Mouse (Mus musculus): ENCODE measurements around the gene Camk1d. TPM values are rescaled to one million over a fixed set of nuclear protein-coding genes. Genes with fewer than 3 reads are reported as not detected.
"Not testable (repeated sequence)": the region's sequence is repeated elsewhere in the genome, so short reads cannot be mapped to it uniquely, and the experiment has no call there.

Gene Camk1d
- total and polyA plus RNA-seq, 2 experiments from 2014 or later = 1.1 to 2.2 TPM

DNA sequence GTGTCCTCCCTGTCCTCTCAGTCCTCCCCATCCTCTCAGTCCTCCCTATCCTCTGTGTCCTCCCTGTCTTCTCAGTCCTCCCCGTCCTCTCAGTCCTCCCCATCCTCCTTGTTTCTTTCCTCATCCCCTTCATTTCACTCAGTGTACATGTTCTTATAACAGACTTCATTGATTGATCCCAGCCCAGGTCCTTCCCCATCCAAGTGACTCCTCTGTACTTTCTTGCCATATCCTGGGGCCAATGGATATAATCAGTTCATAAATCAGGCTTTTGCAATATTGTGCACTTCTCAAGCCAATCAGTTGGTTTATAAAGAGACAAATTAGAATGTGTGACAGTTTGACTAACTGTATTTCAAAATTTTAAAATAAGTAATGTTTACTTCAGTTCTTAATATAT lies 112.3 kb downstream of the Camk1d start:
- 86% methylated on average over 1 of the region's 1 CpGs for WGBS
- peaks cover 14% of the 10 kb centered on the region for H3K4me1 ChIP-seq (ENCODE audit: control insufficient read depth, insufficient read depth)
- ATAC-seq (ENCODE audit: insufficient read depth, low read depth) (no peak), DNase-seq (ENCODE audit: low spot score) (no peak)
- no peak overlapping the region for H3K4me2 ChIP-seq (ENCODE audit: low read depth, low read length)
- H3K27me3 ChIP-seq (ENCODE audit: control insufficient read depth, insufficient read depth, low read length) = no peaks in the 10 kb centered on the region
- no peak for TF ChIP-seq CTCF (IDR thresholded peaks at IDR 0.05; ENCODE audit: low read depth)
- no peak for TF ChIP-seq EP300 (IDR thresholded peaks at IDR 0.05; ENCODE audit: low read depth)
- H3K36me3 ChIP-seq (replicated peaks; ENCODE audit: control insufficient read depth, insufficient read depth, low read length) = no peaks in the 10 kb centered on the region
- no peak overlapping the region for H3K9ac ChIP-seq (replicated peaks; ENCODE audit: low read depth, low read length)
- no peak overlapping the region for H3K4me3 ChIP-seq (ENCODE audit: low read depth, low read length)
- no peak overlapping the region for H3K27ac ChIP-seq (ENCODE audit: low read depth)
- H3K9me3 ChIP-seq (replicated peaks; ENCODE audit: control insufficient read depth, low read length) = no peaks in the 10 kb centered on the region

DNA sequence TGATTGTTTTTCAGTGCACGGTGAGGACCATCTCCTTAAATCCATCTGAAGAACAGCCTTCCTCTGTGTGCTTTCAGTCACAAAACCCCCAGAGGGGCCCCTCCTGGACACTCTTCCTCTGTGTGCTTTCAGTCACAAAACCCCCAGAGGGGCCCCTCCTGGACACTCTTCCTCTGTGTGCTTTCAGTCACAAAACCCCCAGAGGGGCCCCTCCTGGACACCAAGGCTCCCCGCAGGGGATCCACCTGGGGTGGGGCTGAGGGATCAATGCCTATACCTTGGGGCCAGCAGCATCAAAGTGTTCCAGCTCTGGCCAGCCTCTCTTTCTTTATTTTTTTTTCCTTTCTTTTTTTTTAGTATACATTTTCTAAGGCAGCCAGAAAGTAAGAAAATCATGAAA lies 113.1 kb downstream of the Camk1d start:
- 6% methylated on average over 2 of the region's 2 CpGs for WGBS
- not testable (repeated sequence) for H3K27me3 ChIP-seq (ENCODE audit: control insufficient read depth, insufficient read depth, low read length); H3K9ac ChIP-seq (replicated peaks; ENCODE audit: low read depth, low read length); H3K4me3 ChIP-seq (ENCODE audit: low read depth, low read length); H3K9me3 ChIP-seq (replicated peaks; ENCODE audit: control insufficient read depth, low read length); DNase-seq (ENCODE audit: low spot score); H3K27ac ChIP-seq (ENCODE audit: low read depth); H3K4me2 ChIP-seq (ENCODE audit: low read depth, low read length); H3K36me3 ChIP-seq (replicated peaks; ENCODE audit: control insufficient read depth, insufficient read depth, low read length)
- peaks cover 14% of the 10 kb centered on the region for H3K4me1 ChIP-seq (ENCODE audit: control insufficient read depth, insufficient read depth)
- ATAC-seq (ENCODE audit: insufficient read depth, low read depth) = peak; percentile 75

DNA sequence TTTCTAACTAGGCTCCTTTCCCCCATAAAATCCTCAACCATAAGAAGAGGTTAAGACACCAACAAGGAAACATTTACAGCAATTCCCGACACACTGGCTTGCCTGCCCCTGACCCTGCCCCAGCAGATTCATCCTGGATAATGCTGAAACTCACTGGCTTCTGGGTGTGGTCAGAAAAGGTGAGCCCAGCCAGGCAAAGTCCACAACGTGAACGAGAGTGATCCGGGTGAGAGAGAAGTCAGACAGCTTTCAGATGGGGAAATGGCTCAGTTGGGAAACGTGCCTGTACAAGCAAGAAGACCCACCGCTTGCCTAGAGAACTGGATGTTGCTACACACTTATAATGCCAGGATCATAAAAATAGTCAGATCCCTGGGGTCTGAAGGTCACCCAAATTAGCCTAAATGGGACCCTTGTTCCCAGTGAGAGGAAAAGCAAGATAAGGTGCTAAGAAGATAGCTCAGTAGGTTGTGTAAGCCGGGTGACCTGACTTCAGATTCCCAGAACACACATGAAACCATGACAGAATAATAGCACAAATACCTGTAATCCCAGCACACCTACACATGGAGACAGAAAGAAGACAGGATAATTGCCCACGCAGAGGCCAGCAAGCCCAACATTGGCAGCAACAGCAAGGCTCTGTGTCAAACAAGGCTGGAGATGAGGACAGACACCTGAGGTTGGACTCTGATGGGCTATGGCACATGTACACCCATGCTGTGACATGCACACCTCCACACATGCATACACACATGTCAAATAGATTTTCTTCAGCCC lies 113.9 kb downstream of the Camk1d start:
- ATAC-seq (ENCODE audit: insufficient read depth, low read depth) = no peak
- H3K36me3 ChIP-seq (replicated peaks; ENCODE audit: control insufficient read depth, insufficient read depth, low read length) = no peaks in the 10 kb centered on the region
- H3K4me3 ChIP-seq (ENCODE audit: low read depth, low read length) = no peak overlapping the region
- no peak overlapping the region for H3K9ac ChIP-seq (replicated peaks; ENCODE audit: low read depth, low read length)
- WGBS = 63% methylated on average over 8 of the region's 8 CpGs
- H3K4me2 ChIP-seq (ENCODE audit: low read depth, low read length) = no peak overlapping the region
- no peak overlapping the region for H3K27ac ChIP-seq (ENCODE audit: low read depth)
- H3K9me3 ChIP-seq (replicated peaks; ENCODE audit: control insufficient read depth, low read length) = no peaks in the 10 kb centered on the region
- H3K4me1 ChIP-seq (ENCODE audit: control insufficient read depth, insufficient read depth) = peaks cover 7% of the 10 kb centered on the region
- DNase-seq (ENCODE audit: low spot score) = no peak
- TF ChIP-seq CTCF (IDR thresholded peaks at IDR 0.05; ENCODE audit: low read depth) = no peak
- TF ChIP-seq EP300 (IDR thresholded peaks at IDR 0.05; ENCODE audit: low read depth) = no peak
- no peaks in the 10 kb centered on the region for H3K27me3 ChIP-seq (ENCODE audit: control insufficient read depth, insufficient read depth, low read length)

DNA sequence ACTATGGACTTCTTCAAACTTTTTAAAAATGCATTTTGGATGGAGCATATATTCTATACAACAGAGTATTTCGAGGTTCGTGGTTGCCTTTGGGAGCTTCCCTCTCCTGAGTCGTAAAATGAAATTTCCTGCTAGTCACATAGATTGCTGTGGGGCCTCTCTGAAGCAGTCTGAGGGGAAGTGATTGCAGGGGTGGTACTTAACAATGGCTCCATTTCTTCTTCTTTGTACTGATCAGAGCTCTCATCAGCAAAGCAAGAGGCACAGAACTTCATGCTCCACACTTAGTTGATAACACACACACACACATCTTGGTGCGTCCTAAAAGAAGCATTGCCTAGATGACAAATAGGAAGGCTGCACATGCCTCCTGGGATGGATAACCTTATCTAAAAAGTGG lies 114.6 kb downstream of the Camk1d start:
- 43% methylated on average over 4 of the region's 4 CpGs for WGBS
- DNase-seq (ENCODE audit: low spot score) (no peak), ATAC-seq (ENCODE audit: insufficient read depth, low read depth) (no peak)
- Histone ChIP-seq H3K4me3 (ENCODE audit: low read depth, low read length) (no peak overlapping the region), H3K9ac (replicated peaks; ENCODE audit: low read depth, low read length) (no peak overlapping the region), H3K27me3 (ENCODE audit: control insufficient read depth, insufficient read depth, low read length) (no peaks in the 10 kb centered on the region), H3K9me3 (replicated peaks; ENCODE audit: control insufficient read depth, low read length) (no peaks in the 10 kb centered on the region), H3K4me2 (ENCODE audit: low read depth, low read length) (no peak overlapping the region), H3K36me3 (replicated peaks; ENCODE audit: control insufficient read depth, insufficient read depth, low read length) (no peaks in the 10 kb centered on the region), H3K27ac (ENCODE audit: low read depth) (no peak overlapping the region), H3K4me1 (ENCODE audit: control insufficient read depth, insufficient read depth) (peaks cover 4% of the 10 kb centered on the region)
- no peak for TF ChIP-seq EP300 (IDR thresholded peaks at IDR 0.05; ENCODE audit: low read depth)
- no peak for TF ChIP-seq CTCF (IDR thresholded peaks at IDR 0.05; ENCODE audit: low read depth)

DNA sequence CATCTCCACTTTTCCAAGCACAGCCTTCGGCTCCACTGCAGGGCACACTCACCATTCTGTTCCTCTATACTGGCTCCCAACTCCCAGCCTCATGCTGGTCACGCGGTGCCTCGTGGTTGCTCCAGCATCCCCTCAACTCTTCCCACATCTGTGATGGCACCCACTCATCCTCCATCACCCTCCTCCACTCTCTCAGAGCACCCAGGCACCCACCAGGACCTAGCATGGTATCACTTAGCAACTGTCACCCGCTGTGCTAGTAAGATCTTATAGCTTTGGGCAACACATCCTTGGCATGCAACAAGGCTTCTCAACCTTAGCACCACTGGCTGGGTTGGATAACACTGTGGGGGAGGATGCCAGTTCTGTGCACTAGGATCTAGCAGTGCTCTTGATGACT lies 115.8 kb downstream of the Camk1d start:
- H3K9me3 ChIP-seq (replicated peaks; ENCODE audit: control insufficient read depth, low read length) = no peaks in the 10 kb centered on the region
- WGBS = 96% methylated on average over 5 of the region's 5 CpGs
- peaks cover 4% of the 10 kb centered on the region for H3K4me1 ChIP-seq (ENCODE audit: control insufficient read depth, insufficient read depth)
- TF ChIP-seq EP300 (IDR thresholded peaks at IDR 0.05; ENCODE audit: low read depth) = no peak
- no peak for TF ChIP-seq CTCF (IDR thresholded peaks at IDR 0.05; ENCODE audit: low read depth)
- no peak overlapping the region for H3K4me3 ChIP-seq (ENCODE audit: low read depth, low read length)
- H3K4me2 ChIP-seq (ENCODE audit: low read depth, low read length) = no peak overlapping the region
- no peaks in the 10 kb centered on the region for H3K27me3 ChIP-seq (ENCODE audit: control insufficient read depth, insufficient read depth, low read length)
- no peaks in the 10 kb centered on the region for H3K36me3 ChIP-seq (replicated peaks; ENCODE audit: control insufficient read depth, insufficient read depth, low read length)
- H3K27ac ChIP-seq (ENCODE audit: low read depth) = no peak overlapping the region
- H3K9ac ChIP-seq (replicated peaks; ENCODE audit: low read depth, low read length) = no peak overlapping the region
- ATAC-seq (ENCODE audit: insufficient read depth, low read depth) = no peak
- no peak for DNase-seq (ENCODE audit: low spot score)

DNA sequence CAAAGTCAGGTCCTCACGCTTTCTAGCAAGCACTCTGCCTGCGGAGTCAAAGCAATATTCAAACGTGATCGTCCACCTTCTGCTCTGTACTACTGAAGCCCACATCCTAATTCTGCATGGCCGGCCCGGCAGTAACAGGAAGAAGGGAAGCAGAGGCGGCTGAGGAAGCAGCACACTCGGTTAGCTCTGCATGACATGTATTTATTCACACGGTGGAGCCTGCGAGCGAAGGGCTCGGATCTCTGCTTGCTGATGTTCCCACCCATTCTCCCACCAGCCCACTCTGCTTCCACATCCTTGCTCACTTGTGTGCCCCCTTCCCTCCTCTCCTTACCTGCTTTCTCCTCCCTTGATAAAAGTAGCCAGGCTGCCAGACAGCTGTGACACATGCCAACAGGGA lies 117.4 kb downstream of the Camk1d start:
- H3K4me1 ChIP-seq (ENCODE audit: control insufficient read depth, insufficient read depth) = peaks cover 13% of the 10 kb centered on the region
- no peak for ATAC-seq (ENCODE audit: insufficient read depth, low read depth)
- no peak overlapping the region for H3K27ac ChIP-seq (ENCODE audit: low read depth)
- no peaks in the 10 kb centered on the region for H3K9me3 ChIP-seq (replicated peaks; ENCODE audit: control insufficient read depth, low read length)
- no peak overlapping the region for H3K4me3 ChIP-seq (ENCODE audit: low read depth, low read length)
- no peaks in the 10 kb centered on the region for H3K36me3 ChIP-seq (replicated peaks; ENCODE audit: control insufficient read depth, insufficient read depth, low read length)
- 37% methylated on average over 12 of the region's 12 CpGs for WGBS
- H3K9ac ChIP-seq (replicated peaks; ENCODE audit: low read depth, low read length) = no peak overlapping the region
- TF ChIP-seq CTCF (IDR thresholded peaks at IDR 0.05; ENCODE audit: low read depth) = no peak
- no peak for TF ChIP-seq EP300 (IDR thresholded peaks at IDR 0.05; ENCODE audit: low read depth)
- no peak overlapping the region for H3K4me2 ChIP-seq (ENCODE audit: low read depth, low read length)
- no peak for DNase-seq (ENCODE audit: low spot score)
- H3K27me3 ChIP-seq (ENCODE audit: control insufficient read depth, insufficient read depth, low read length) = no peaks in the 10 kb centered on the region

All from heart, postnatal 0 days (tissue).